Mouse (Mus musculus) spleen, adult 12 weeks (tissue): Measurements from ENCODE around the gene Pfkl.
"Not testable (repeated sequence)": the region's sequence is repeated elsewhere in the genome, so short reads cannot be mapped to it uniquely, and the experiment has no call there.

Source experiments
- DNase-seq: peaks from one replicate; pipeline ENCODE4 v3.0.0; 2022; ENCODE audit warnings: low spot score

Gene Pfkl

GRCm38 (mm10) chr10:77970481-77970880, 39.4 kb downstream of the Pfkl start, which contains the start of gene Trpm2:
TSS of gene Trpm2 (minus strand) at chr10:77970563.
- no peak for DNase-seq

GRCm38 (mm10) chr10:77969973-77970325, 39.9 kb downstream of the Pfkl start:
- no peak for DNase-seq

DNA sequence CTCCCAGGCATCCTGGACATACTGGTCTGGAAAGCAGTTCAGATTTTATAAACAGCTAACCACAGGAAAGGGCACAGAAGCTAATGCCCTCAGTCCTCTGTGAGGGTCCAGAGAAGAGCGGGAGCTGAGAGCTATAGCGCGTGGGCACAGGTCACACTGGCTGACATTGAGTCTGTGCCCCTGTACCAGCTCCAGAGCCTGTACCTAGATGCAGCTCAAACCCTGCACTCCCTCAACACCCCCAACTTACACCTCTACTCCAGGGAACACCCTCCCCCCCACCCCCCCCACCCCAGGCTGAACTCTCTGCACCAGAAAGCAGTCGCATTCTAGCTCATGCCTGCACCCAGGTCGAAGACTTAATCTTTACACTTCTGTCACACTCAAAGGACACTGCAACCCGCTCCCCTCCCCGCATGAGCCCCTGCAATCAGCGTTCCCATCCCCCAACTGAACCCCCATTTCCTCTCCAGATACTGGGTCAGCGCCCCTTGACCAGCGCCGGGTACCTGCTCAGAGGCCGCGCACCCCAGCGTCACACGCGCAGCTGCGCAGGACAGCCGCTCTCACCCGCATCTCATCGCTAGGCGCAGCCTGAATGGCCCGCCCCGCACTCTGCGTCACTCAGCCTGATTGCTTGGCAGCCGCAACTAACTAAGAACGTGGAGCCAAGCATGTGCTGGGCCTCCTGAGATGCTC, 40.5 kb downstream of the Pfkl start:
- no peak for DNase-seq

DNA sequence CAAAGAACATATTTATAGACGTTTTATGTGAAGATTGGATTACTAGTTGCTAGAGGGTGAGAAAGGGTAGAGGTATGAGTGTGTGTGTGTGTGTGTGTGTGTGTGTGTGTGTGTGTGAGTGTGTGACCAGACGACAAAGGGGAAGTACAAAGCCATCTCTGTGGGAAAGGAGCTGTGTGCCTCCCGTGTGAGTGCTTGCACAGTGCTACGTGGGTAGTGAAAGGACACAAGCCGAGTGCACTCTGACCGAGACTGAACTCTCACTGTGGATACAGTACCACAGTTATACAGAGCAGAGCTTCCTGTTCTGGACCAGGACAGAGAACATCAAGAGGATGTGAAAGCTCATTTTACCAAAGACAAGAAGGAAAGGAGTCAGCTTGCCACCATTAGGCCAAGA, 45.9 kb downstream of the Pfkl start:
- no peak for DNase-seq

DNA sequence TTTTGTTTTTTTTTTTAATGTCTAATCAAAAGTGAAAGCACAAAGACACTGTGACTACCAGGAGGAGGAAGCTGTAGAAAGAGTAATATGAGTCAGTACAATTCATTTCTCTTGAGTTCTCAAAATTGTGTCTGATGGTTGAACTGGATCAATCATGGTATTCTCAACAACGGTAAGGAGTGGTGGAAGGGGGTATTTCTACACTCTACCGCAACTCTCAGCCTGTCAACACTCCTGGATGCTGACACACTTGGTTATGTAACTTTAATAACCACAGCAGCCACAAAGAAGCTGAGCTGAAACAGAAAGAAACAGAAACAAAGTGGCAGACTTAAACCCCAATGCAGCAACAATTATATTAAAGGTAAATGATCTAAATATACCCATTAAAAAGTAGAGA, 47.2 kb downstream of the Pfkl start:
- no peak for DNase-seq

DNA sequence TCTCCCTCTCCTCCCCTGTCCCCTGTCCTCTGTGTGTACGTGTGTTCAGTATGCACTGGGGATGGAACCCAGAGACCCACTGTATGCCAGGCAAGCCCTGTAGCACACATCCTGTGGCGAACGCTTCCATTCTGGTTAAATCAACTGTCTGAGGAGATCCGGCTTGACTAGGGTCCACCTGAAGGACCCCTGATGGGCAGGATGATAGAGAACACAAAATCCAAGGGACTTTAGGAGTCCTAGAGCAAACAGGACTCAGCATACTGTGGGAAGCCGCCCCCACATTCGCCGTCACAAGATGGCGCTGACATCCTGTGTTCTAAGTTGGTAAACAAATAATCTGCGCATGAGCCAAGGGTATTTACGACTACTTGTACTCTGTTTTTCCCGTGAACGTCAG, 59.4 kb downstream of the Pfkl start:
- not testable (repeated sequence) for DNase-seq

- DNase-seq = no peak
Observed at GRCm38 (mm10) chr10:77939685-77940084, 70.2 kb downstream of the Pfkl start.
